Mouse (Mus musculus) CH12.LX (cell line): ENCODE measurements around the gene Gm37240.

Experiments used
- CTCF ChIP-seq, 2 experiments: IDR thresholded peaks in 1 of 2; conservative IDR thresholded peaks in 1 of 2; 2 replicates each; pipeline ENCODE4 v1.5.1; 2011 to 2012; ENCODE audit warnings: low read depth in 2 of 2, low read length in 2 of 2, improper control_type of control experiment in 1 of 2, inconsistent platforms in 1 of 2, mild to moderate bottlenecking in 1 of 2, moderate library complexity in 1 of 2
- EP300 ChIP-seq: IDR thresholded peaks from 2 replicates; pipeline ENCODE4 v1.6.1; 2011; ENCODE audit warnings: low read length, improper control_type of control experiment
- KAT2A ChIP-seq: IDR thresholded peaks from 2 replicates; pipeline ENCODE4 v1.6.1; 2012; ENCODE audit warnings: low read length, improper control_type of control experiment, inconsistent platforms; ENCODE audit not compliant: insufficient replicate concordance
- MAZ ChIP-seq: IDR thresholded peaks from 2 replicates; pipeline ENCODE4 v1.6.1; 2012; ENCODE audit warnings: low read depth, mild to moderate bottlenecking, inconsistent platforms, low read length, improper control_type of control experiment, moderate library complexity
- MYC ChIP-seq: IDR thresholded peaks from 2 replicates; pipeline ENCODE4 v1.6.1; 2011; ENCODE audit warnings: low read depth, mild to moderate bottlenecking, improper control_type of control experiment, low read length
- NELFE ChIP-seq: IDR thresholded peaks from 2 replicates; pipeline ENCODE4 v1.6.1; 2011; ENCODE audit warnings: low read depth, low read length, improper control_type of control experiment
- NRF1 ChIP-seq: IDR thresholded peaks from 2 replicates; pipeline ENCODE4 v1.6.1; 2014; ENCODE audit warnings: low read depth, mild to moderate bottlenecking, inconsistent platforms, low read length, improper control_type of control experiment, moderate library complexity
- POLR2A ChIP-seq: IDR thresholded peaks from 2 replicates; pipeline ENCODE4 v1.6.1; 2011; ENCODE audit warnings: low read depth, mild to moderate bottlenecking, improper control_type of control experiment, low read length
- POLR2AphosphoS2 ChIP-seq: IDR thresholded peaks from 2 replicates; pipeline ENCODE4 v1.6.1; 2011; ENCODE audit warnings: low read depth, low read length, improper control_type of control experiment
- USF1 ChIP-seq: IDR thresholded peaks from 2 replicates; pipeline ENCODE4 v1.6.1; 2014; ENCODE audit warnings: low read depth, mild to moderate bottlenecking, inconsistent platforms, low read length, improper control_type of control experiment
- ZNF384 ChIP-seq: IDR thresholded peaks from 2 replicates; pipeline ENCODE4 v1.6.1; 2012; ENCODE audit warnings: low read depth, low read length, improper control_type of control experiment, inconsistent platforms

GRCm38 (mm10) chr3:84481104-84481503 is 1406.2 kb downstream of the Gm37240 start:
- TF ChIP-seq CTCF (conservative IDR thresholded peaks at IDR 0.05 in 1 of 2, IDR thresholded peaks at IDR 0.05 in 1 of 2; ENCODE audit: low read depth in 2 of 2, low read length in 2 of 2) (no peak), EP300 (no peak), NRF1 (no peak), NELFE (no peak), MAZ (no peak), KAT2A (no peak), POLR2A (no peak), MYC (no peak), ZNF384 (no peak), POLR2AphosphoS2 (no peak), USF1 (no peak)
